Mouse (Mus musculus) megakaryocyte, embryonic 14.5 days (primary cell): ENCODE measurements around the gene 4930524J08Rik. TPM values are rescaled to one million over a fixed set of nuclear protein-coding genes. Genes with fewer than 3 reads are reported as not detected.
A peak's percentile ranks its signal among the peaks of the same experiment; 100 is the strongest.

Experiments
- H3K27me3 ChIP-seq: replicated peaks from 2 replicates; pipeline ENCODE3; 2012; ENCODE audit warnings: inconsistent platforms
- H3K36me3 ChIP-seq: replicated peaks from 2 replicates; pipeline ENCODE3; 2012; ENCODE audit warnings: low read length, inconsistent platforms, mixed read lengths
- H3K4me1 ChIP-seq: 2 replicates; pipeline ENCODE4 v1.6.1; 2012; ENCODE audit warnings: inconsistent platforms
- H3K4me3 ChIP-seq: replicated peaks from 2 replicates; pipeline ENCODE3; 2012; ENCODE audit warnings: moderate library complexity, mild to moderate bottlenecking, inconsistent platforms
- H3K9me3 ChIP-seq: 2 replicates; pipeline ENCODE4 v1.6.1; 2012; ENCODE audit warnings: inconsistent platforms
- FLI1 ChIP-seq: IDR thresholded peaks from 2 replicates; pipeline ENCODE4 v1.6.1; 2012; ENCODE audit warnings: low read length, inconsistent platforms, mixed read lengths
- GATA1 ChIP-seq: IDR thresholded peaks from 3 replicates; pipeline ENCODE4 v1.6.1; 2012; ENCODE audit warnings: mixed read lengths, low read length, inconsistent platforms, borderline replicate concordance
- polyA plus RNA-seq: library from polyadenylated mRNA; stranded (reverse); fragments of >175 nt; gene quantifications from 2 replicates; pipeline ENCODE4 v1.2.3, GENCODE M21; 2012; ENCODE audit warnings: low replicate concordance; ENCODE audit not compliant: insufficient read depth

4930524J08Rik gene
- polyA plus RNA-seq, 1 experiment, result 2.5 TPM

- H3K27me3 ChIP-seq, result peaks cover 3% of the 10 kb centered on the region
- H3K36me3 ChIP-seq, result peaks cover 6% of the 10 kb centered on the region
- no peak for TF ChIP-seq FLI1
- no peak for TF ChIP-seq GATA1
- peaks cover 38% of the 10 kb centered on the region for H3K9me3 ChIP-seq
- H3K4me1 ChIP-seq, result peaks cover 13% of the 10 kb centered on the region
- H3K4me3 ChIP-seq, result no peak overlapping the region
Observed at GRCm38 (mm10) chr5:100000048-100000447, 21.2 kb downstream of the 4930524J08Rik start.

GRCm38 (mm10) chr5:100000500-100000899 is 21.6 kb downstream of the 4930524J08Rik start:
- peaks cover 6% of the 10 kb centered on the region for H3K36me3 ChIP-seq
- H3K9me3 ChIP-seq, result peaks cover 36% of the 10 kb centered on the region
- H3K27me3 ChIP-seq, result peaks cover 3% of the 10 kb centered on the region
- TF ChIP-seq FLI1, result no peak
- TF ChIP-seq GATA1, result no peak
- H3K4me1 ChIP-seq, result peaks cover 14% of the 10 kb centered on the region
- no peak overlapping the region for H3K4me3 ChIP-seq

GRCm38 (mm10) chr5:100003895-100004294 is 25.0 kb downstream of the 4930524J08Rik start:
- H3K9me3 ChIP-seq, result peaks cover 17% of the 10 kb centered on the region
- H3K27me3 ChIP-seq, result peaks cover 3% of the 10 kb centered on the region
- TF ChIP-seq FLI1 (no peak), GATA1 (no peak)
- H3K4me1 ChIP-seq, result peaks cover 32% of the 10 kb centered on the region
- peak overlapping the region; percentile 46 for H3K4me3 ChIP-seq
- H3K36me3 ChIP-seq, result peaks cover 6% of the 10 kb centered on the region

GRCm38 (mm10) chr5:100005431-100005830 is 26.6 kb downstream of the 4930524J08Rik start:
- H3K36me3 ChIP-seq, result peaks cover 6% of the 10 kb centered on the region
- H3K4me1 ChIP-seq, result peaks cover 29% of the 10 kb centered on the region
- peaks cover 3% of the 10 kb centered on the region for H3K27me3 ChIP-seq
- H3K9me3 ChIP-seq, result peaks cover 13% of the 10 kb centered on the region
- no peak overlapping the region for H3K4me3 ChIP-seq
- no peak for TF ChIP-seq FLI1
- no peak for TF ChIP-seq GATA1

- peaks cover 6% of the 10 kb centered on the region for H3K36me3 ChIP-seq
- H3K27me3 ChIP-seq, result peaks cover 1% of the 10 kb centered on the region
- peaks cover 13% of the 10 kb centered on the region for H3K9me3 ChIP-seq
- H3K4me3 ChIP-seq, result no peak overlapping the region
- peaks cover 26% of the 10 kb centered on the region for H3K4me1 ChIP-seq
- TF ChIP-seq FLI1, result no peak
- no peak for TF ChIP-seq GATA1
Observed at GRCm38 (mm10) chr5:100005896-100006295, 27.0 kb downstream of the 4930524J08Rik start.

GRCm38 (mm10) chr5:100006324-100007039 is 27.6 kb downstream of the 4930524J08Rik start:
- Histone ChIP-seq H3K9me3 (peaks cover 13% of the 10 kb centered on the region), H3K36me3 (peaks cover 6% of the 10 kb centered on the region), H3K4me3 (no peak overlapping the region), H3K4me1 (peaks cover 26% of the 10 kb centered on the region), H3K27me3 (no peaks in the 10 kb centered on the region)
- TF ChIP-seq GATA1 (no peak), FLI1 (no peak)

- no peaks in the 10 kb centered on the region for H3K27me3 ChIP-seq
- TF ChIP-seq GATA1 (no peak), FLI1 (no peak)
- H3K9me3 ChIP-seq, result peaks cover 13% of the 10 kb centered on the region
- no peak overlapping the region for H3K4me3 ChIP-seq
- H3K36me3 ChIP-seq, result peaks cover 6% of the 10 kb centered on the region
- H3K4me1 ChIP-seq, result peaks cover 26% of the 10 kb centered on the region
Observed at GRCm38 (mm10) chr5:100007040-100007375, 28.1 kb downstream of the 4930524J08Rik start.

GRCm38 (mm10) chr5:100008485-100008884 is 29.6 kb downstream of the 4930524J08Rik start:
- no peaks in the 10 kb centered on the region for H3K27me3 ChIP-seq
- peaks cover 23% of the 10 kb centered on the region for H3K4me1 ChIP-seq
- H3K4me3 ChIP-seq, result no peak overlapping the region
- H3K9me3 ChIP-seq, result peaks cover 14% of the 10 kb centered on the region
- TF ChIP-seq FLI1 (no peak), GATA1 (no peak)
- H3K36me3 ChIP-seq, result peaks cover 4% of the 10 kb centered on the region

- Histone ChIP-seq H3K4me1 (peaks cover 13% of the 10 kb centered on the region), H3K27me3 (peaks cover 2% of the 10 kb centered on the region), H3K36me3 (no peaks in the 10 kb centered on the region), H3K9me3 (peaks cover 11% of the 10 kb centered on the region), H3K4me3 (no peak overlapping the region)
- no peak for TF ChIP-seq FLI1
- no peak for TF ChIP-seq GATA1
Observed at GRCm38 (mm10) chr5:100012599-100012998, 33.7 kb downstream of the 4930524J08Rik start.

GRCm38 (mm10) chr5:100020089-100020488 is 41.2 kb downstream of the 4930524J08Rik start:
- no peak overlapping the region for H3K4me3 ChIP-seq
- no peaks in the 10 kb centered on the region for H3K36me3 ChIP-seq
- peaks cover 3% of the 10 kb centered on the region; the same call in 1 of the 2 replicates for H3K4me1 ChIP-seq
- H3K9me3 ChIP-seq, result peaks cover 19% of the 10 kb centered on the region
- H3K27me3 ChIP-seq, result peaks cover 8% of the 10 kb centered on the region
- no peak for TF ChIP-seq GATA1
